Mouse (Mus musculus) limb, embryonic 11.5 days (tissue): ENCODE results near the gene Gatad2a. TPM values are rescaled to one million over a fixed set of nuclear protein-coding genes. Genes with fewer than 3 reads are reported as not detected.

Experiments used
- ATAC-seq: fragments of 200-750 bp; cut with Nextera tagmentation; 2 replicates; pipeline ENCODE4 v1.8.0; 2017; ENCODE audit warnings: low read depth; ENCODE audit not compliant: insufficient number of reproducible peaks, low FRiP score, low TSS enrichment
- DNase-seq: peaks from one replicate; pipeline ENCODE4 v3.0.0-alpha.2; 2015; ENCODE audit warnings: low spot score
- H3K27ac ChIP-seq: fragments of 300-500 bp; sonication (generic); replicated peaks from 2 replicates; pipeline ENCODE4 v1.5.1; 2014; ENCODE audit warnings: low read depth, mild to moderate bottlenecking, low read length
- H3K27me3 ChIP-seq: fragments of 300-500 bp; sonication (generic); 2 replicates; pipeline ENCODE4 v1.6.1; 2014; ENCODE audit warnings: mild to moderate bottlenecking, low read length, mixed read lengths; ENCODE audit not compliant: control insufficient read depth, insufficient read depth
- H3K36me3 ChIP-seq: fragments of 300-500 bp; sonication (generic); 2 replicates; pipeline ENCODE4 v1.6.1; 2014; ENCODE audit warnings: mild to moderate bottlenecking, low read length, moderate library complexity, mixed read lengths; ENCODE audit not compliant: control insufficient read depth, insufficient read depth
- H3K4me1 ChIP-seq: fragments of 300-500 bp; sonication (generic); 2 replicates; pipeline ENCODE4 v1.6.1; 2014; ENCODE audit warnings: low read length, mixed read lengths; ENCODE audit not compliant: control insufficient read depth, insufficient read depth
- H3K4me2 ChIP-seq: fragments of 300-500 bp; sonication (generic); 2 replicates; pipeline ENCODE4 v1.6.1; 2014; ENCODE audit warnings: low read depth, mild to moderate bottlenecking, moderate library complexity; ENCODE audit not compliant: severe bottlenecking
- H3K4me3 ChIP-seq: fragments of 300-500 bp; sonication (generic); 2 replicates; pipeline ENCODE4 v1.5.1; 2014; ENCODE audit warnings: low read depth, low read length
- H3K9ac ChIP-seq: fragments of 300-500 bp; sonication (generic); 2 replicates; pipeline ENCODE4 v1.6.1; 2014; ENCODE audit warnings: mild to moderate bottlenecking, low read length
- H3K9me3 ChIP-seq: fragments of 300-500 bp; sonication (generic); 2 replicates; pipeline ENCODE4 v1.6.1; 2016; ENCODE audit warnings: low read length; ENCODE audit not compliant: control insufficient read depth
- WGBS: fragments of 180-500 bp; shearing (Covaris S2); extraction: QIAGEN DNeasy Blood & Tissue Kit; methylation state at CpG from one replicate; pipeline ENCODE4 v1.1.7; 2014; 5-methylcytosine and 5-hydroxymethylcytosine counted together
- polyA plus RNA-seq: library from polyadenylated mRNA; unstranded; fragments of >200 nt; fragmentation: Nextera tagmentation; extraction: Ambion mirVana; gene quantifications from 2 replicates; pipeline ENCODE4 v1.2.1, GENCODE M21; 2014

The Gatad2a gene
- polyA plus RNA-seq, 1 experiment from 2014 or later, result 79.5 TPM

DNA sequence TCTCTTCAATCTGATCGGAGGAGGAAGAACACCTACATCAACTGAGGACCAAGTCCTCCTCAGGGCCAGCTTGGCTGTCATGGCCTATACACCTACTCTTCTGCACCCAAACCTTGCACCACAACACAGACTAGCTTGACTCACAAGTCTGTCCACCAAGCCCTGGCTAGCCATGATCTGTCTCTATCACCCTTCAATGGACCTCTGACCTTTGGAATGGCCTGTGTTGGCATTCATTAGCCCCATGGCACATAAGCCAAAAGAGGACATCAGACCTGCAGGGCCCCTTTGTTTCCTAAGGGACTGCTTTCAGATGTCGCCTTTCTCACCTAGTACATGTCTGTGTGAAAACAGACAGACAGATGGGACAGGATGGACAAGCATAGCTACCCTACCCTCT lies 75.0 kb downstream of the Gatad2a start:
- no peaks in the 10 kb centered on the region for H3K27me3 ChIP-seq
- DNase-seq (no peak), ATAC-seq (no peak)
- H3K36me3 ChIP-seq, result peaks cover 11% of the 10 kb centered on the region; the same call in 1 of the 2 replicates
- H3K4me1 ChIP-seq, result peaks cover 8% of the 10 kb centered on the region; the same call in 1 of the 2 replicates
- no peak overlapping the region for H3K27ac ChIP-seq
- no peaks in the 10 kb centered on the region for H3K9me3 ChIP-seq
- 87% methylated on average over 2 of the region's 2 CpGs for WGBS
- no peak overlapping the region for H3K4me2 ChIP-seq
- no peak overlapping the region for H3K4me3 ChIP-seq
- H3K9ac ChIP-seq, result no peak overlapping the region

DNA sequence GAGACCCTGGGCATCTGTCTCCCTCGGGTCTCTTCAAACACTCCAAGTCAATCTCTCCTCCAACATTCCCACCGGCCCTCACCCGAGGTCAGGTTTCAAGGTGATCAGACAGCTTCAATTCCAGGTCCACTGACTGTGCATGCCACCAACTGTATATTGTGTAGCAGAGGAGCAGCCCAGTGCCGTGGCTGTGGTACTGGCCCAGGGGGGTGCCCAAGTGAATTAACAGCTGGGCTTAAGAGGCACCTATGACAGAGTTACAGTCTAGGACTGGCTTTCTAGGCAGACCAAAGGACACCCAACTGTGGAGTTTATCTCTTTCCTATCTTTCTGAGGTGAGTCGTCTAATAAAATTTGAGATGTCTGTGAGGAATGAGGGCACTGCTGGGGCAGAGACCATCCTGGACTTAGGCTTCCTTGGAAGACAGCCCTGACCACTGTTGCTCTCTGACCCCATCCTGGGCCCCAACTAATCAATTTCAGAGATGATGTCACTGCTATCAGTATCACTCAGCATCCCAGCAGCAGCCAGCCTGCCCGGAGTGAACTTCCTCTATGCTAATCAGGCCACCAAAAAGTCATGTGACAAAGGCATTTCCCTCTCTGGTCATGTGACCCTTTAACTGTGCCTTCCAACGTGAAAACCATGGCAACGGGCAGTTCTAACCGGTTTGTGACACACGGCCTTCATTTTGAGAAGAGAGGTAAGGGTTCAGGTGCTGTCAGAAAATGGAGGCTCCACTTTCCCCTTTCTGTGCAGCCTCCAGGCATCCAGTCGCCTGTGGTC lies 76.1 kb downstream of the Gatad2a start:
- 50% methylated on average over 11 of the region's 11 CpGs for WGBS
- no peaks in the 10 kb centered on the region for H3K27me3 ChIP-seq
- H3K9me3 ChIP-seq, result no peaks in the 10 kb centered on the region
- peak; percentile 67 for DNase-seq
- peak overlapping the region; percentile 24; the same call in 1 of the 2 replicates for H3K9ac ChIP-seq
- H3K36me3 ChIP-seq, result peaks cover 12% of the 10 kb centered on the region; the same call in 1 of the 2 replicates
- no peak overlapping the region for H3K4me3 ChIP-seq
- H3K4me1 ChIP-seq, result peaks cover 8% of the 10 kb centered on the region; the same call in 1 of the 2 replicates
- H3K4me2 ChIP-seq, result no peak overlapping the region
- peak; percentile 36; the same call in 1 of the 2 replicates for ATAC-seq
- H3K27ac ChIP-seq, result no peak overlapping the region

DNA sequence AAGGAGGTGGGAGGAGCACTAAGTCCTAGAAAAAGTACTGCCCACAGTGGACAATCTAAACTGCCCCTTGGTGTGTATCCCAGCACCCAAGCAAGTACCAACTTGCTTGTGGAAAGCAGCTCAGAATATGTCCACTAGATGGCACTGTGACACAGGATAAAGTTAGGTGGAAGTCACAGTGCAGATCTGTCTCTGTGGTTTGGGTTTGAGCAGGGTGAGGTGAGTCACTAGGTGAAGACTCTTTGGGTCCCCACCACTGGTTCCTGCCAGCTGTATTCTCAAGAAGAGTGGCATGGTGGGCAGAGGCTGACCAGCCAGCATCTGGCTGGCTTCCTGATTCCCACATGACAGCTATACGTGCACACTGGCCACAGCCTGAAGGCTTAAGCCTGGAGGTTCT lies 77.2 kb downstream of the Gatad2a start:
- H3K9me3 ChIP-seq, result no peaks in the 10 kb centered on the region
- 84% methylated on average over 1 of the region's 1 CpGs for WGBS
- no peak overlapping the region for H3K4me3 ChIP-seq
- no peak overlapping the region for H3K4me2 ChIP-seq
- H3K4me1 ChIP-seq, result peaks cover 8% of the 10 kb centered on the region; the same call in 1 of the 2 replicates
- no peak overlapping the region for H3K27ac ChIP-seq
- ATAC-seq (peak; percentile 45; the same call in 1 of the 2 replicates), DNase-seq (peak; percentile 83)
- no peaks in the 10 kb centered on the region for H3K27me3 ChIP-seq
- no peak overlapping the region for H3K9ac ChIP-seq
- peaks cover 21% of the 10 kb centered on the region for H3K36me3 ChIP-seq

DNA sequence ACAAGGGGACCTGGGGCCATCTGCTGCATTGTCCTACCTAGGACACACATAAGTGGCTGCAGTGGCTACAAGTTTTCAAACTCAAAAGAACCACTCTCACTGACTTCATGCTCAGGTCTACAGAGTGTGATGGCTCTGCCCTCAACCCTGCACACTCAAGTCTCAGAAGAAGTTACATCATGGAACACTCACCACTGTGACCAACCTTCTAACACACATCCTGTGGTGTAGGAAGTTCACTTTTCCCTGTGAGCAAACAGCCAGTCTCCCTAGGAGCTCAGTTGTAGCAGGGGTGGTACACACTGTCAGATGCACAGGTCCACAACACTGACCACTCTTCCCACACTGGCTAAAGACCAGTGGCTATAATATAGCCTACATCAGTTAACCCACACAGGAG lies 77.7 kb downstream of the Gatad2a start:
- H3K4me1 ChIP-seq, result peaks cover 8% of the 10 kb centered on the region; the same call in 1 of the 2 replicates
- no peak overlapping the region for H3K4me3 ChIP-seq
- H3K9me3 ChIP-seq, result no peaks in the 10 kb centered on the region
- ATAC-seq (no peak), DNase-seq (no peak)
- no peaks in the 10 kb centered on the region for H3K27me3 ChIP-seq
- no peak overlapping the region for H3K9ac ChIP-seq
- H3K36me3 ChIP-seq, result peaks cover 23% of the 10 kb centered on the region
- H3K27ac ChIP-seq, result no peak overlapping the region
- no peak overlapping the region for H3K4me2 ChIP-seq

- WGBS, result 75% methylated on average over 5 of the region's 5 CpGs
- Histone ChIP-seq H3K9me3 (no peaks in the 10 kb centered on the region), H3K4me2 (no peak overlapping the region), H3K4me3 (no peak overlapping the region), H3K36me3 (peaks cover 44% of the 10 kb centered on the region), H3K27me3 (no peaks in the 10 kb centered on the region), H3K27ac (no peak overlapping the region), H3K4me1 (peaks cover 5% of the 10 kb centered on the region; the same call in 1 of the 2 replicates), H3K9ac (no peak overlapping the region)
- DNase-seq (no peak), ATAC-seq (no peak)
These were observed 80.4 kb downstream of the Gatad2a start for GRCm38 (mm10) chr8:69915748-69916147.

DNA sequence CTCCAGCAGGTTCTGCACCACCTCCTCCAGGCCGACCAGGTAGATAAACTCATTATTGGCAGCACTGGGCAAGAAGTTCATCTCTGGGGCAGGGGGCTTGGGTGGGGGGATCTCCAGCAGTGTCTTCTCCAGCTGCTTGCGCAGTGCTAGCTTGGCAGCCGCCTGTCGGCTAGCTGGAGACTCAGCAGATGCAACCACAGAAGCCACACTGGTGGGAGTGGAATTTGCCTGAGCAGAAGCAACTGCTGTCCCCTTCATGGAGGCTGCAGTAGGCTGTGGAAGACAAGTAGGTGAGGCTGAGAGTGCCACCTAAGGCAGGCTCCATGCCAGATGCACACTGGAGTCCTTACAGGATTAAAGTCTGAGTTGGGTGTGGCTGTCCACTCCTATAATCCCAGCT lies 81.7 kb downstream of the Gatad2a start:
- Histone ChIP-seq H3K27me3 (no peaks in the 10 kb centered on the region), H3K4me3 (no peak overlapping the region), H3K9ac (no peak overlapping the region), H3K36me3 (peaks cover 50% of the 10 kb centered on the region), H3K27ac (no peak overlapping the region), H3K4me1 (no peaks in the 10 kb centered on the region), H3K4me2 (no peak overlapping the region), H3K9me3 (no peaks in the 10 kb centered on the region)
- DNase-seq (no peak), ATAC-seq (no peak)
- 94% methylated on average over 4 of the region's 4 CpGs for WGBS

GRCm38 (mm10) chr8:69912478-69913074 lies 83.6 kb downstream of the Gatad2a start:
- Histone ChIP-seq H3K4me3 (no peak overlapping the region), H3K9me3 (no peaks in the 10 kb centered on the region), H3K27me3 (no peaks in the 10 kb centered on the region), H3K4me1 (no peaks in the 10 kb centered on the region), H3K27ac (no peak overlapping the region), H3K36me3 (peaks cover 58% of the 10 kb centered on the region), H3K9ac (no peak overlapping the region), H3K4me2 (no peak overlapping the region)
- DNase-seq (no peak), ATAC-seq (no peak)
- 95% methylated on average over 12 of the region's 12 CpGs for whole genome bisulfite sequencing

DNA sequence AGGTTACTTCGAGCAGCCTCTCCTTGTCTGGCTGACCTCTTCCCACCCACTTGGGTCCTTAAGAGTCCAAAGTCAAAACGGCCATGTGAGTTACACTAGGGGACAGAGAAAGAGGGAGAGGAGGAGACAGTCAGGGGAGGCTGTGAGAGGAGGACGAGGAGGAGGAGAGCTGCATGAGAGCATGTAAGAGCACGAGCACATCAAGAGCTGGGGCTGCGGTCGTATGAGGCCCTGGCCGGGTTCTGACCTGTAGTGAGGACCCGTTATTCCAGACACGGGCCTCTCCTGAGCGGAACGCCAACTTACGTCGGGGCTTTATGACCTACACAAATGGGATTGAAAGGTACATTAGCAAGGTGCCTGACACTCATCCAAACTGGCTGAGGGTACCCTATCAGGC lies 84.3 kb downstream of the Gatad2a start:
- no peaks in the 10 kb centered on the region for H3K27me3 ChIP-seq
- DNase-seq (no peak), ATAC-seq (no peak)
- H3K36me3 ChIP-seq, result peaks cover 53% of the 10 kb centered on the region
- H3K9ac ChIP-seq, result no peak overlapping the region
- H3K4me1 ChIP-seq, result no peaks in the 10 kb centered on the region
- 96% methylated on average over 13 of the region's 13 CpGs for WGBS
- H3K4me3 ChIP-seq, result no peak overlapping the region
- H3K9me3 ChIP-seq, result no peaks in the 10 kb centered on the region
- H3K4me2 ChIP-seq, result no peak overlapping the region
- no peak overlapping the region for H3K27ac ChIP-seq
